Mouse (Mus musculus): ENCODE results near the gene Rnf212. TPM values are rescaled to one million over a fixed set of nuclear protein-coding genes. Genes with fewer than 3 reads are reported as not detected.

Rnf212 gene
- polyA plus RNA-seq, 1 experiment from 2014 or later: 2.9 TPM

DNA sequence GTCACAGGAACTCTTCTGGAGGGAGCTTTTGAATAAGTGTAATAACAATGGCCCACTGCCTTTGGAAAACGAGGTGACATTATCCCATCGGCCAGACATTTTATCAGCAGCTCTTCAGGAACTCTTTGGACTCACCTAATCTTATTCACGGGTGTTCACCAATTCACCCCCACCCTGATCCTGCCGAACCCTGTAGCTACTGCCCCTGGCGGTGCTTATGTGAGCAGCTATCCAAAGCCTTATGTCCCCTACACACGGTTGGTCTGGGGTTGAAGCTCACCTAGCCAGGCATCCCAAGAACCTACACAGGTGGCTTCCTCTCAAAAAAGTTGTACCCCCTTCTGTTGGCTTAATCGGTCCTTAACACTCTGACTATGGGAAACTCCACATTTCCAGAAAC is 55.0 kb downstream of the Rnf212 start:
- ATAC-seq (replicated peaks; ENCODE audit: insufficient number of reproducible peaks, low FRiP score, low TSS enrichment): no peak
- no peaks in the 10 kb centered on the region for H3K36me3 ChIP-seq (ENCODE audit: control insufficient read depth, insufficient read depth, low read length)
- H3K27me3 ChIP-seq (ENCODE audit: control insufficient read depth, insufficient read depth, low read length): no peaks in the 10 kb centered on the region
- no peak overlapping the region for H3K4me3 ChIP-seq (ENCODE audit: low read depth, low read length)
- 50% methylated on average over 7 of the region's 7 CpGs for WGBS (ENCODE audit: insufficient replicate concordance)
- no peaks in the 10 kb centered on the region for H3K9me3 ChIP-seq (replicated peaks; ENCODE audit: control insufficient read depth, low read length)
- no peak overlapping the region for H3K27ac ChIP-seq (ENCODE audit: low read depth, low read length)
- H3K4me2 ChIP-seq: no peak overlapping the region
- H3K9ac ChIP-seq (ENCODE audit: low read depth, low read length): no peak overlapping the region
- peaks cover 9% of the 10 kb centered on the region; the same call in 1 of the 2 replicates for H3K4me1 ChIP-seq (ENCODE audit: control insufficient read depth, insufficient read depth, low read length)

DNA sequence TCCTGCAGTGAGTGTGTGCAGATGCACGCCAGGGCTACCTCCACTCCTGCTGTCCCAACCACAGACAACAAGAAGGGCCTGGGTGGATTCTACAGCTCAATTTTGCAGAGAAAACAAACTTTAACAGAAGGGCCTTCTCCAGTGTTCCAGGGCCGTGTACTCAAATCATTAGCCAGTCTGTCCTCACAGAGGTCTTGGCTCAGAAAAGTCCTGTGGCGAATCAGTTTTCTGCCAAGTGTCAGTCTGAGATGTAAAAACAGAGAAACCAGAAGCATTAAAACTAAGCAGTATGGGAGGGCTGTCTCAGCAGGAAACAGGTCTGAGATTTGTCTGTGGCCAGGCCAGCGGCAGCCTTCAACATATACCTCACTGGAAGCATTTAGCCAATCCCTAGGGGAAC is 56.7 kb downstream of the Rnf212 start:
- H3K9me3 ChIP-seq (replicated peaks; ENCODE audit: control insufficient read depth, low read length): no peaks in the 10 kb centered on the region
- no peak overlapping the region for H3K27ac ChIP-seq (ENCODE audit: low read depth, low read length)
- no peaks in the 10 kb centered on the region for H3K36me3 ChIP-seq (ENCODE audit: control insufficient read depth, insufficient read depth, low read length)
- WGBS (ENCODE audit: insufficient replicate concordance): 39% methylated on average over 4 of the region's 4 CpGs
- no peak overlapping the region for H3K4me3 ChIP-seq (ENCODE audit: low read depth, low read length)
- H3K27me3 ChIP-seq (ENCODE audit: control insufficient read depth, insufficient read depth, low read length): no peaks in the 10 kb centered on the region; the same call in 1 of the 2 replicates
- no peak for ATAC-seq (replicated peaks; ENCODE audit: insufficient number of reproducible peaks, low FRiP score, low TSS enrichment)
- H3K4me2 ChIP-seq: no peak overlapping the region
- H3K9ac ChIP-seq (ENCODE audit: low read depth, low read length): no peak overlapping the region
- H3K4me1 ChIP-seq (ENCODE audit: control insufficient read depth, insufficient read depth, low read length): peaks cover 17% of the 10 kb centered on the region; the same call in 1 of the 2 replicates

DNA sequence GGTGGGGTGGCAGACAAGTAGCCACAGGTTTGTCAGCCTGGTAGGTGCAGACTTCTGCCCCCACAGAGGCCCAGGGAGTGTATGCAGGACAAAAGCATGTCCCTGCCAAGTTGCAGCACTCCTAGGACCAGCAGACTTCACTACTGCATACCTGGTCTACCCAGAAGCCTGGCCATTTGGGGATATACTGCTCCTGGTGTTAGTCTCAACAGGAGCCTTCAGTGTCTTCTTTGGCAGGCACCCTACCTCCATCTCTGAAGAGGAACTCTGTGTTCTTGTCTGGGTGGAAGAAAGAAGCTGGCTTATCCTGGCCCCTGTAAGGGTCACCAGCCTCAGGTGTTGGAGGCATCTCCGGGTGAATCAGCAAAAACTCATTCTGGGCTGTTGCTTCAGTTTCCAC is 58.8 kb downstream of the Rnf212 start:
- Histone ChIP-seq H3K9ac (ENCODE audit: low read depth, low read length) (0 out of 2 replicates have a peak overlapping the region, but pooled peaks have one; percentile 5), H3K9me3 (replicated peaks; ENCODE audit: control insufficient read depth, low read length) (no peaks in the 10 kb centered on the region), H3K27me3 (ENCODE audit: control insufficient read depth, insufficient read depth, low read length) (no peaks in the 10 kb centered on the region; the same call in 1 of the 2 replicates), H3K4me3 (ENCODE audit: low read depth, low read length) (no peak overlapping the region), H3K4me1 (ENCODE audit: control insufficient read depth, insufficient read depth, low read length) (peaks cover 17% of the 10 kb centered on the region; the same call in 1 of the 2 replicates), H3K4me2 (no peak overlapping the region), H3K27ac (ENCODE audit: low read depth, low read length) (no peak overlapping the region), H3K36me3 (ENCODE audit: control insufficient read depth, insufficient read depth, low read length) (no peaks in the 10 kb centered on the region)
- WGBS (ENCODE audit: insufficient replicate concordance): 71% methylated on average over 1 of the region's 1 CpGs
- ATAC-seq (replicated peaks; ENCODE audit: insufficient number of reproducible peaks, low FRiP score, low TSS enrichment): no peak

DNA sequence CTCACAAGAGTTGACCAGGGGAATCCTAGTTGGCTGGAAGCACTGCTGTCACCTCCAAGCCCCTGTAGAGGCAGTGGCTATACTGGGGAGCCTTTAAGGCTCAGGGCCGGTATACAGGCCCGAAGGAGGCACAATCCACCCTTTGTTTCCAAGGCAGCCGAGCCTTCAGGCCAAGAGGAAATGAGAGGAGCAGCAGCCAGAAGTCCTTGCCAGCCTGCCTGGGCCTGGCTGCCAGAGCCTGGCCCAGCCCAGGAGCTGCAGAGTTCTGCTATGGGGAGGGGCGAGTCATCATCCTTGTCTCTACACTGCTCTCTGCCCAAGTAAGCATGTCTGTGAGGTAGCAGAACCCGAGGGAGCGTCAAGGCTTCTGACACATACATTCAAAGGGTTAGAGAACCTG is 60.6 kb downstream of the Rnf212 start:
- peak overlapping the region; percentile 50; the same call in 1 of the 2 replicates for H3K27ac ChIP-seq (ENCODE audit: low read depth, low read length)

DNA sequence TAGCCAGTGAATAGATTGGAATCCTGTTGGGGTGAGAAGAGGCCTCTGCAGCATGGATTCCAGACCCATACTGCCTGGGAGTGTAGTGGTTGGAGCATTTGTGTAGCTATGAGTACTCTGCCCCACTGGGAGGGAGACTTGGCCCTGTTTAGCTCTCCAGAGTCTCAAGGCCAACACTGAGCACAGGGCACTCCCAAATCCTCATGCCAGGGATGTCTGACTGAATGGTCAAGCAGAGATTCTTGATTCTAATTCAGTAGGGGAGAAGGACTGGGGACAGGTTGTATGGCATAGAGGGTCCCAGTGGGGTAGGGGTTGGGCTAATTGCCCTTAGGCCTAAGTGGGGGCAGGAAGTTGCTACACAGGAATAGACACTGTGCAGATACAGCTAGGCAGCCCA is 61.1 kb downstream of the Rnf212 start:
- Histone ChIP-seq H3K36me3 (ENCODE audit: control insufficient read depth, insufficient read depth, low read length) (no peaks in the 10 kb centered on the region), H3K4me2 (no peak overlapping the region), H3K27me3 (ENCODE audit: control insufficient read depth, insufficient read depth, low read length) (no peaks in the 10 kb centered on the region; the same call in 1 of the 2 replicates), H3K27ac (ENCODE audit: low read depth, low read length) (peak overlapping the region; percentile 50; the same call in 1 of the 2 replicates), H3K4me3 (ENCODE audit: low read depth, low read length) (no peak overlapping the region), H3K9ac (ENCODE audit: low read depth, low read length) (no peak overlapping the region), H3K9me3 (replicated peaks; ENCODE audit: control insufficient read depth, low read length) (no peaks in the 10 kb centered on the region), H3K4me1 (ENCODE audit: control insufficient read depth, insufficient read depth, low read length) (peaks cover 14% of the 10 kb centered on the region; the same call in 1 of the 2 replicates)
- no peak for ATAC-seq (replicated peaks; ENCODE audit: insufficient number of reproducible peaks, low FRiP score, low TSS enrichment)

More for the DNA sequence above, 60.6 kb downstream of the Rnf212 start:
- Histone ChIP-seq H3K4me1 (ENCODE audit: control insufficient read depth, insufficient read depth, low read length) (peaks cover 14% of the 10 kb centered on the region; the same call in 1 of the 2 replicates), H3K36me3 (ENCODE audit: control insufficient read depth, insufficient read depth, low read length) (no peaks in the 10 kb centered on the region), H3K9me3 (replicated peaks; ENCODE audit: control insufficient read depth, low read length) (no peaks in the 10 kb centered on the region), H3K4me2 (no peak overlapping the region), H3K9ac (ENCODE audit: low read depth, low read length) (no peak overlapping the region), H3K27me3 (ENCODE audit: control insufficient read depth, insufficient read depth, low read length) (no peaks in the 10 kb centered on the region; the same call in 1 of the 2 replicates), H3K4me3 (ENCODE audit: low read depth, low read length) (no peak overlapping the region)
- 66% methylated on average over 6 of the region's 6 CpGs for WGBS (ENCODE audit: insufficient replicate concordance)
- ATAC-seq (replicated peaks; ENCODE audit: insufficient number of reproducible peaks, low FRiP score, low TSS enrichment): no peak

DNA sequence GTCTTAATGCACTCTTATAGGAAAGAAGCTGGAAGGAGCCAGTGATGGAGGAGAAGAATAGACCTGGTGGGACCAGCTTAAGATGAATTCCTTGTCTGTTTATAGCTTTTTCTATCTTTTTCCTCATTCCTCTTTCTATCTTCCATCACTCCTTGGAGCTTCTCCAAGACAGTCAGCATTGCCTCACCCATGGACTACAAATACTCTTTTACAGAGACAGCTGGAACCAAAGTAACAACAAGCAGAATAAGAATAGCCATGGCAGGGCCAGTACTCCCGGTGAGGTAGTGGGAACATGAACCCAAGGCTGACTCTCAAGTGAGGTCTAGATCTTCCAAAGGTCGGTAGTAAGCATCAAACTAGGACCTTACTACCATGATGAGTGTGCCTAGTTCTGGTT is 61.7 kb downstream of the Rnf212 start:
- Histone ChIP-seq H3K4me2 (no peak overlapping the region), H3K9me3 (replicated peaks; ENCODE audit: control insufficient read depth, low read length) (no peaks in the 10 kb centered on the region), H3K27me3 (ENCODE audit: control insufficient read depth, insufficient read depth, low read length) (no peaks in the 10 kb centered on the region; the same call in 1 of the 2 replicates), H3K9ac (ENCODE audit: low read depth, low read length) (no peak overlapping the region), H3K27ac (ENCODE audit: low read depth, low read length) (no peak overlapping the region), H3K36me3 (ENCODE audit: control insufficient read depth, insufficient read depth, low read length) (0 out of 2 replicates have a peak, but pooled peaks cover under 1% of the 10 kb centered on the region), H3K4me1 (ENCODE audit: control insufficient read depth, insufficient read depth, low read length) (peaks cover 16% of the 10 kb centered on the region; the same call in 1 of the 2 replicates), H3K4me3 (ENCODE audit: low read depth, low read length) (no peak overlapping the region)
- ATAC-seq (replicated peaks; ENCODE audit: insufficient number of reproducible peaks, low FRiP score, low TSS enrichment): no peak
- WGBS (ENCODE audit: insufficient replicate concordance): 77% methylated on average over 2 of the region's 2 CpGs

DNA sequence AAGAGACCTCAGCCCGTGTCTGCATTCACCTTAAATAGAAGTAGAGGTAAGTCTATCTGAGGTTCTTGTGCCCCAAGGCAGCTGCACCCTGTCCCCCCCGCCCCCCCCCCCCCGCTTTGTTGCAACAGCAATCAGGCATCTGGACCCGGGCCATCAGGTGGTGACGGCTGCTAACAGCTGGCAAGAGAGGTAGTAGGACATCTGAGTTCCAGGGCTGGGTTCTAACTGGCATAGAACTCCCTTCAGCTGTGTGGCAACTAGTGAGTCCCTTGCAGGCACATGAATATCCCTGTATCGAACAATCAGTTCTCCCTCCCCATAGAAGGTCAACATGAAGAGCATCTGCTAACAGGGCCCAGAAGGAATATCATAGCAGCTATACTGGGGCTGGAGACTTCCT is 62.8 kb downstream of the Rnf212 start:
- no peaks in the 10 kb centered on the region for H3K9me3 ChIP-seq (replicated peaks; ENCODE audit: control insufficient read depth, low read length)
- H3K27ac ChIP-seq (ENCODE audit: low read depth, low read length): no peak overlapping the region
- no peak overlapping the region for H3K4me3 ChIP-seq (ENCODE audit: low read depth, low read length)
- no peak for ATAC-seq (replicated peaks; ENCODE audit: insufficient number of reproducible peaks, low FRiP score, low TSS enrichment)
- 75% methylated on average over 6 of the region's 6 CpGs for WGBS (ENCODE audit: insufficient replicate concordance)
- H3K27me3 ChIP-seq (ENCODE audit: control insufficient read depth, insufficient read depth, low read length): no peaks in the 10 kb centered on the region; the same call in 1 of the 2 replicates
- H3K36me3 ChIP-seq (ENCODE audit: control insufficient read depth, insufficient read depth, low read length): peaks cover 8% of the 10 kb centered on the region; the same call in 1 of the 2 replicates
- H3K4me2 ChIP-seq: no peak overlapping the region
- no peak overlapping the region for H3K9ac ChIP-seq (ENCODE audit: low read depth, low read length)
- H3K4me1 ChIP-seq (ENCODE audit: control insufficient read depth, insufficient read depth, low read length): peaks cover 12% of the 10 kb centered on the region; the same call in 1 of the 2 replicates

DNA sequence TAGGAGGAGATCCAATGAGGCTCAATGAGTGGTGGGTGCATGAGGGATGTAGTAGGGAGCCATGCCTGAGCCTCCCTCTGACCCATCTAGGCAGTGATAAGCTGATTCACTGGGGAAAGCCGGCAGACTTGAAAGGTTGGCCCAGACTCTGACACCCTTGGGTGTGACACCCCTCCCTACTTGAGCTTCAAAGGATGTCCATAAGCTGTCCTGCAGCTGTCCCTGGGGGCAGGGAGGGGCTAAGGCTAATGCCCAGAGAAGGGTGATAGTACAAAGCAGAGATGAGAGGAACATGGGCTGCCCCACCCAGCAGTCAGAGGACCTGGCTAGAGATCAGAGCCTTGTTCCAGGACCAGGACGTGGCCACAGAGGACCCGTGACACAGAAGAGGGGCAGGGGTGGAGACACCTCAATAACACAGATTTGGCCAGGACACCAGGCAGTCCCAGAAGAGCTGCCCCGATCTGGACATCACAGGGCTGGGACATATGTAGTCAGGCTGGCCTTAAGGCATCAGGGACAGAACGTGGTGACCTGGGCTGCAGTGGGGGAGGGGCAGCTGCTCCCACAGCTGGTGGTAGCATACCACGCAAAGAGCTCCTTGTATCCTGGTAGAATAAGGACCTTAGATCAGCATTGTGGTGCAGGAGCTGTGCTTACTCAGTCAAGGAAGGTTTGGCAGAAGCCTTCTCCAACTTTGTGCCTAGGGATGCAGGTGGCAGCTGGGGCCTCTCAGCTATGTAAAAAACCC is 65.6 kb downstream of the Rnf212 start:
- Histone ChIP-seq H3K27ac (ENCODE audit: low read depth, low read length) (peak overlapping the region; percentile 38; the same call in 1 of the 2 replicates), H3K4me1 (ENCODE audit: control insufficient read depth, insufficient read depth, low read length) (peaks cover 13% of the 10 kb centered on the region; the same call in 1 of the 2 replicates), H3K4me3 (ENCODE audit: low read depth, low read length) (no peak overlapping the region), H3K4me2 (no peak overlapping the region; the same call in 1 of the 2 replicates), H3K9me3 (replicated peaks; ENCODE audit: control insufficient read depth, low read length) (no peaks in the 10 kb centered on the region), H3K36me3 (ENCODE audit: control insufficient read depth, insufficient read depth, low read length) (peaks cover 19% of the 10 kb centered on the region), H3K9ac (ENCODE audit: low read depth, low read length) (no peak overlapping the region), H3K27me3 (ENCODE audit: control insufficient read depth, insufficient read depth, low read length) (no peaks in the 10 kb centered on the region; the same call in 1 of the 2 replicates)
- peak; percentile 74 for ATAC-seq (replicated peaks; ENCODE audit: insufficient number of reproducible peaks, low FRiP score, low TSS enrichment)
- WGBS (ENCODE audit: insufficient replicate concordance): 30% methylated on average over 6 of the region's 6 CpGs
